In the genomic region with DNA sequence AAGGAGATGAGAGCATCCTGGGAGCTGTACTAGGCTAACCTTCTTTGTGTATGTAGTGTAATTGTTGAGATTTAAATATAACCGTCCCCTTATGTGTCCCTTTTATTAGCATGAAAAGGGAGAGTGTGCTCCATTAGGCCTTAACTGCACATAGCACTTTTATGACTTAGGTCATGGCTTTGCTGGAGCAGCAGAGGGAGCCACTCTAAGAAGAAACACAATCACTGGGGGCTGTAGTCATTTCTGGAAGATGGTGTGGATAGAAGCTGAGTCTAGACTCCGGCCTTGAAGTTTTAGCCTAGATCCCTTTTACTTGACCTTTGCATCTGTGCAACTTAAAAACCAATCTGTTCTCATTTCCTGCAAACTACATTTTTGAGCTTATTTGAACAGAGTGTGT, we compare ENCODE assay signal across 15 mouse cellular contexts. TPM values are rescaled to one million over a fixed set of nuclear protein-coding genes. Genes with fewer than 3 reads are reported as not detected.
DNase-seq lines count a peak whose midpoint lies in the region; ATAC-seq and TF ChIP-seq lines count a peak whose summit lies in the region.
"Had no signal": no experiment of that assay in that cellular context is flagged by ENCODE, and none has a peak within 500 bp of the region (broad histone marks: within the 10 kb centered on the region; RNA-seq: fewer than 3 reads in every experiment).

No protein-coding gene starts in this region.

- no peak overlapping the region for H3K27ac ChIP-seq in heart, postnatal 0 days (ENCODE audit: low read depth)
- no peak overlapping the region for H3K27ac ChIP-seq in hindbrain, embryonic 11.5 days (ENCODE audit: low read depth, low read length)
- no peak overlapping the region for H3K27ac ChIP-seq in stomach, embryonic 14.5 days (ENCODE audit: low read length)
- H3K27ac ChIP-seq: embryonic facial prominence, embryonic 15.5 days; midbrain, embryonic 12.5 days had no signal

- 53% methylated on average over 2 of the region's 2 CpGs for WGBS in heart, postnatal 0 days
- WGBS in lung, adult 2 months = 58% methylated on average over 2 of the region's 2 CpGs
- WGBS in hindbrain, embryonic 11.5 days = 48% methylated on average over 2 of the region's 2 CpGs
- WGBS in stomach, embryonic 14.5 days = 57% methylated on average over 2 of the region's 2 CpGs

- H3K4me1 ChIP-seq in heart, postnatal 0 days (ENCODE audit: control insufficient read depth, insufficient read depth) = no peaks in the 10 kb centered on the region; the same call in 1 of the 2 replicates
- no peaks in the 10 kb centered on the region for H3K4me1 ChIP-seq in lung, adult 2 months (ENCODE audit: control insufficient read depth, insufficient read depth, low read length)
- H3K4me1 ChIP-seq in hindbrain, embryonic 11.5 days (replicated peaks; ENCODE audit: control insufficient read depth, insufficient read depth, low read length) = peaks cover 3% of the 10 kb centered on the region; the same call in 1 of the 2 replicates
- peaks cover 8% of the 10 kb centered on the region; the same call in 1 of the 2 replicates for H3K4me1 ChIP-seq in stomach, embryonic 14.5 days (ENCODE audit: control insufficient read depth, insufficient read depth, low read length)

- ATAC-seq in heart, postnatal 0 days (ENCODE audit: insufficient read depth, low read depth) = no peak
- ATAC-seq in hindbrain, embryonic 11.5 days (ENCODE audit: low FRiP score) = no peak
- no peak for ATAC-seq in stomach, embryonic 14.5 days (ENCODE audit: insufficient number of reproducible peaks, insufficient read depth, low FRiP score, low read depth)

- TF ChIP-seq POLR2A in lung, adult 2 months (IDR thresholded peaks at IDR 0.05; ENCODE audit: borderline replicate concordance, extremely low read depth, low read depth, low read length) = no peak

- H3K9me3 ChIP-seq in heart, postnatal 0 days (replicated peaks; ENCODE audit: control insufficient read depth, low read length) = no peaks in the 10 kb centered on the region
- no peaks in the 10 kb centered on the region for H3K9me3 ChIP-seq in hindbrain, embryonic 11.5 days (ENCODE audit: control insufficient read depth, low read length)
- no peaks in the 10 kb centered on the region for H3K9me3 ChIP-seq in stomach, embryonic 14.5 days (ENCODE audit: control insufficient read depth, low read depth, low read length)
- H3K9me3 ChIP-seq: embryonic facial prominence, embryonic 15.5 days; midbrain, embryonic 12.5 days had no signal

- no peaks in the 10 kb centered on the region for H3K36me3 ChIP-seq in heart, postnatal 0 days (replicated peaks; ENCODE audit: control insufficient read depth, insufficient read depth, low read length)
- H3K36me3 ChIP-seq in hindbrain, embryonic 11.5 days (ENCODE audit: control insufficient read depth, insufficient read depth, low read length) = no peaks in the 10 kb centered on the region
- H3K36me3 ChIP-seq in stomach, embryonic 14.5 days (ENCODE audit: control insufficient read depth, insufficient read depth, low read length) = no peaks in the 10 kb centered on the region
- H3K36me3 ChIP-seq: embryonic facial prominence, embryonic 15.5 days; midbrain, embryonic 12.5 days had no signal

- intact Hi-C loops in heart, postnatal 10 days (cut with DNase I) = loop anchor here (5.0 kb wide), 1 partner anchor 363 kb away; no protein-coding TSS in a partner anchor

- no peak for TF ChIP-seq EP300 in heart, postnatal 0 days (IDR thresholded peaks at IDR 0.05; ENCODE audit: low read depth)

- no peak for DNase-seq in heart, postnatal 0 days (ENCODE audit: low spot score)
- no peak for DNase-seq in heart, postnatal 10 days
- peak; percentile 15 for DNase-seq in lung, postnatal 10 days
- no peak for DNase-seq in lung, adult 2 months
- DNase-seq in hindbrain, embryonic 11.5 days (ENCODE audit: low spot score) = peak; percentile 19
- DNase-seq in urinary bladder, postnatal 36 days (ENCODE audit: low spot score in 2 of 2) = no peak
- no peak for DNase-seq in frontal cortex, postnatal 10 days (ENCODE audit: low spot score in 2 of 2)
- DNase-seq: adrenal gland, adult 2 months; gastrocnemius, postnatal 10 days; right cerebral cortex, postnatal 25 days; thymus, postnatal 14 days had no signal

- TF ChIP-seq CTCF in heart, postnatal 0 days (IDR thresholded peaks at IDR 0.05; ENCODE audit: low read depth) = peak; percentile 32
- TF ChIP-seq CTCF in lung, adult 2 months (IDR thresholded peaks at IDR 0.05; ENCODE audit: insufficient read depth, low read length) = no peak

- no peak overlapping the region for H3K4me2 ChIP-seq in heart, postnatal 0 days (ENCODE audit: low read depth, low read length)
- no peak overlapping the region for H3K4me2 ChIP-seq in hindbrain, embryonic 11.5 days (replicated peaks; ENCODE audit: low read depth, low read length)
- H3K4me2 ChIP-seq in stomach, embryonic 14.5 days (replicated peaks; ENCODE audit: low read depth, low read length) = 0 out of 2 replicates have a peak overlapping the region, but pooled peaks have one; percentile 12
- H3K4me2 ChIP-seq: embryonic facial prominence, embryonic 15.5 days; midbrain, embryonic 12.5 days had no signal

- no peak overlapping the region for H3K9ac ChIP-seq in heart, postnatal 0 days (replicated peaks; ENCODE audit: low read depth, low read length)
- H3K9ac ChIP-seq in hindbrain, embryonic 11.5 days (ENCODE audit: low read depth, low read length) = no peak overlapping the region
- H3K9ac ChIP-seq in stomach, embryonic 14.5 days (replicated peaks; ENCODE audit: low read depth, low read length) = no peak overlapping the region
- H3K9ac ChIP-seq: embryonic facial prominence, embryonic 15.5 days; midbrain, embryonic 12.5 days had no signal

- H3K4me3 ChIP-seq in heart, postnatal 0 days (ENCODE audit: low read depth, low read length) = no peak overlapping the region
- no peak overlapping the region for H3K4me3 ChIP-seq in lung, adult 2 months (replicated peaks; ENCODE audit: extremely low read depth, low read depth, low read length)
- H3K4me3 ChIP-seq in hindbrain, embryonic 11.5 days (ENCODE audit: low read depth, low read length) = no peak overlapping the region
- H3K4me3 ChIP-seq in stomach, embryonic 14.5 days (ENCODE audit: low read depth, low read length) = no peak overlapping the region
- H3K4me3 ChIP-seq: embryonic facial prominence, embryonic 15.5 days; midbrain, embryonic 12.5 days had no signal

- peaks cover 30% of the 10 kb centered on the region for H3K27me3 ChIP-seq in heart, postnatal 0 days (ENCODE audit: control insufficient read depth, insufficient read depth, low read length)
- peaks cover 12% of the 10 kb centered on the region for H3K27me3 ChIP-seq in hindbrain, embryonic 11.5 days (ENCODE audit: control insufficient read depth, insufficient read depth, low read length)
- H3K27me3 ChIP-seq in stomach, embryonic 14.5 days (ENCODE audit: control insufficient read depth, insufficient read depth, low read length) = no peaks in the 10 kb centered on the region
- H3K27me3 ChIP-seq: embryonic facial prominence, embryonic 15.5 days had no signal

RNA-seq across cellular contexts. Expression of a gene that starts 4.3 kb away (rescaled TPM):
- total RNA-seq in heart, postnatal 0 days (2014; rRNA removed; ENCODE audit: low replicate concordance) = 1.9 and 2.4 TPM in 2 replicates
- 0.29 and 0.56 TPM in 2 replicates for polyA plus RNA-seq in heart, postnatal 0 days (2015; fragmentation: Nextera tagmentation; extraction: Ambion mirVana)
- under 1 TPM; 0.47 to 0.79 TPM for total RNA-seq in heart, postnatal 10 days (2021)
- polyA plus RNA-seq in lung, adult 2 months (2012; rRNA removed) = 3.6 and 4.7 TPM in 2 replicates
- 15.5 and 19.5 TPM in 2 replicates for polyA plus RNA-seq in hindbrain, embryonic 11.5 days (2014; fragmentation: Nextera tagmentation; extraction: Ambion mirVana)
- polyA plus RNA-seq in stomach, embryonic 14.5 days (2014; fragmentation: Nextera tagmentation; extraction: Ambion mirVana) = 15.9 and 16.8 TPM in 2 replicates
- total RNA-seq: hematopoietic stem cell, adult 5-6 weeks had no signal

Comparison
In these comparisons a context has a peak if more than half of its experiments do, and no peak if none do; other contexts are left out.
1. DNase-seq: peak in lung, postnatal 10 days (single experiment) and hindbrain, embryonic 11.5 days (single experiment); none in heart, postnatal 0 days (single experiment), heart, postnatal 10 days (0 of 2), lung, adult 2 months (single experiment), urinary bladder, postnatal 36 days (0 of 2) and frontal cortex, postnatal 10 days (0 of 2).